10 mouse cellular contexts compared by ENCODE assay signal in genomic region chr13:103986660-103987059, GRCm38 (mm10).
DNase-seq lines count a peak whose midpoint lies in the region; ATAC-seq and TF ChIP-seq lines count a peak whose summit lies in the region.
"Had no signal": no experiment of that assay in that cellular context is flagged by ENCODE, and none has a peak within 500 bp of the region (broad histone marks: within the 10 kb centered on the region; RNA-seq: fewer than 3 reads in every experiment).

No protein-coding gene starts in this region.

- ATAC-seq in lung, embryonic 14.5 days (ENCODE audit: insufficient read depth), result peak; percentile 84
- peak; percentile 57 for ATAC-seq in intestine, embryonic 16.5 days
- peak; percentile 61; the same call in 1 of the 2 replicates for ATAC-seq in stomach, embryonic 15.5 days (ENCODE audit: insufficient read depth, low FRiP score, low read depth)

- H3K27me3 ChIP-seq in lung, embryonic 14.5 days (ENCODE audit: insufficient read depth, low read length), result no peaks in the 10 kb centered on the region
- no peaks in the 10 kb centered on the region for H3K27me3 ChIP-seq in intestine, embryonic 16.5 days (replicated peaks; ENCODE audit: control insufficient read depth, insufficient read depth, low read length)
- no peaks in the 10 kb centered on the region for H3K27me3 ChIP-seq in stomach, embryonic 15.5 days (replicated peaks)
- H3K27me3 ChIP-seq: liver, embryonic 13.5 days had no signal

- H3K4me3 ChIP-seq in lung, embryonic 14.5 days (ENCODE audit: low read depth, low read length), result no peak overlapping the region
- H3K4me3 ChIP-seq in intestine, embryonic 16.5 days (ENCODE audit: low read length), result no peak overlapping the region
- no peak overlapping the region for H3K4me3 ChIP-seq in stomach, embryonic 15.5 days (replicated peaks)
- H3K4me3 ChIP-seq: liver, embryonic 13.5 days had no signal

- H3K4me1 ChIP-seq in lung, embryonic 14.5 days (ENCODE audit: insufficient read depth), result peaks cover 10% of the 10 kb centered on the region
- no peaks in the 10 kb centered on the region; the same call in 1 of the 2 replicates for H3K4me1 ChIP-seq in intestine, embryonic 16.5 days (ENCODE audit: control insufficient read depth, insufficient read depth, low read length)
- peaks cover 6% of the 10 kb centered on the region; the same call in 1 of the 2 replicates for H3K4me1 ChIP-seq in stomach, embryonic 15.5 days
- H3K4me1 ChIP-seq: liver, embryonic 13.5 days had no signal

- peak; percentile 31 to 54 for DNase-seq in cerebellum, postnatal 10 days
- no peak for DNase-seq in cerebellum, adult 18-20 months
- DNase-seq in lung, embryonic 14.5 days, result peak; percentile 90
- DNase-seq in lung, postnatal 25 days (ENCODE audit: low spot score), result no peak
- no peak for DNase-seq in adrenal gland, postnatal 4 days (ENCODE audit: low spot score in 2 of 2)
- DNase-seq in urinary bladder, adult 2 months (ENCODE audit: low spot score), result no peak
- DNase-seq: liver, embryonic 13.5 days; thymus, adult 2 months had no signal

- WGBS in lung, embryonic 14.5 days, result 39% methylated on average over 4 of the region's 4 CpGs
- 45% methylated on average over 4 of the region's 4 CpGs for WGBS in intestine, embryonic 16.5 days
- 46% methylated on average over 4 of the region's 4 CpGs for WGBS in stomach, embryonic 15.5 days

- H3K36me3 ChIP-seq in lung, embryonic 14.5 days (ENCODE audit: insufficient read depth), result no peaks in the 10 kb centered on the region
- no peaks in the 10 kb centered on the region for H3K36me3 ChIP-seq in intestine, embryonic 16.5 days (ENCODE audit: control insufficient read depth, insufficient read depth, low read length)
- no peaks in the 10 kb centered on the region for H3K36me3 ChIP-seq in stomach, embryonic 15.5 days
- H3K36me3 ChIP-seq: liver, embryonic 13.5 days had no signal

- no peak overlapping the region for H3K4me2 ChIP-seq in lung, embryonic 14.5 days
- H3K4me2 ChIP-seq in intestine, embryonic 16.5 days (ENCODE audit: low read depth, low read length), result no peak overlapping the region
- H3K4me2 ChIP-seq in stomach, embryonic 15.5 days, result no peak overlapping the region
- H3K4me2 ChIP-seq: liver, embryonic 13.5 days had no signal

- no peaks in the 10 kb centered on the region; the same call in 1 of the 2 replicates for H3K9me3 ChIP-seq in lung, embryonic 14.5 days (ENCODE audit: low read depth, low read length)
- no peaks in the 10 kb centered on the region for H3K9me3 ChIP-seq in intestine, embryonic 16.5 days (ENCODE audit: control insufficient read depth, low read length)
- H3K9me3 ChIP-seq in stomach, embryonic 15.5 days, result no peaks in the 10 kb centered on the region
- H3K9me3 ChIP-seq: liver, embryonic 13.5 days had no signal

- H3K27ac ChIP-seq in lung, embryonic 14.5 days (ENCODE audit: low read depth), result peak overlapping the region; percentile 92
- H3K27ac ChIP-seq in intestine, embryonic 16.5 days (ENCODE audit: low read length), result 0 out of 2 replicates have a peak overlapping the region, but pooled peaks have one; percentile 2
- H3K27ac ChIP-seq in stomach, embryonic 15.5 days, result peak overlapping the region; percentile 82; the same call in 1 of the 2 replicates
- H3K27ac ChIP-seq: liver, embryonic 13.5 days had no signal

- no peak overlapping the region for H3K9ac ChIP-seq in lung, embryonic 14.5 days
- no peak overlapping the region for H3K9ac ChIP-seq in intestine, embryonic 16.5 days (ENCODE audit: low read depth, low read length)
- H3K9ac ChIP-seq in stomach, embryonic 15.5 days, result no peak overlapping the region
- H3K9ac ChIP-seq: liver, embryonic 13.5 days had no signal

- TF ChIP-seq CTCF in lung, embryonic 14.5 days (IDR thresholded peaks at IDR 0.05; ENCODE audit: low read depth), result no peak

Comparison
In these comparisons a context has a peak if more than half of its experiments do, and no peak if none do; other contexts are left out.
1. DNase-seq: peak in cerebellum, postnatal 10 days (2 of 2) and lung, embryonic 14.5 days (single experiment); none in cerebellum, adult 18-20 months (0 of 2), lung, postnatal 25 days (single experiment), adrenal gland, postnatal 4 days (0 of 2) and urinary bladder, adult 2 months (single experiment).
2. H3K27ac ChIP-seq: peak in every context shown above with its lines; median percentile 92 in lung, embryonic 14.5 days; 82 in stomach, embryonic 15.5 days; 2 in intestine, embryonic 16.5 days.
3. Peak in every context shown above with its lines, with median percentiles within 50 percentile points of each other: ATAC-seq.